Mouse (Mus musculus): ENCODE data around the gene Tas1r2. TPM values are rescaled to one million over a fixed set of nuclear protein-coding genes. Genes with fewer than 3 reads are reported as not detected.
A peak's percentile ranks its signal among the peaks of the same experiment; 100 is the strongest.

Tas1r2 gene
- total RNA-seq, 4 experiments from 2014 or later, result not detected

DNA sequence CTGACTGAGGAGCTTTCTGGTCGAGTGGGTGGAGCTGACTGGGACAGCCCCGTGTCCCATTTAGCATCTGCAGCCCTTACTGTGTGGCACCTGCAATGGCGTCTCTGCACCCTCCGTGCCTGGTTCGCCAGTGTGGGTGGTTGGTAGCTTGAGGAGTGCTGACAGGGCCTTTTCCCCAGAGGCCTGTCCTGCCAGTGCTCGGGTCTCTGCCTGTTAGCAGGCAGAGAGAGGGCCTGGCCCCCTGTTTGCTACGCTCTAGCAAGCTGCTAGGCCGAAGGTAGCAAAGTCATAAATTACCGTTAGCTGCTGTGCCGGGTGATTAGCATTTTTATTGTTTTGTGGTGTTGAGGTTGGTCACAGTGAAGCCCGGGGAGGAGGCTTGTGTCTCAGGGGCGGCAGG lies 13.5 kb upstream of the Tas1r2 start:
- no peak for DNase-seq

GRCm38 (mm10) chr4:139640333-139640732 lies 13.0 kb upstream of the Tas1r2 start:
- no peak for DNase-seq

DNA sequence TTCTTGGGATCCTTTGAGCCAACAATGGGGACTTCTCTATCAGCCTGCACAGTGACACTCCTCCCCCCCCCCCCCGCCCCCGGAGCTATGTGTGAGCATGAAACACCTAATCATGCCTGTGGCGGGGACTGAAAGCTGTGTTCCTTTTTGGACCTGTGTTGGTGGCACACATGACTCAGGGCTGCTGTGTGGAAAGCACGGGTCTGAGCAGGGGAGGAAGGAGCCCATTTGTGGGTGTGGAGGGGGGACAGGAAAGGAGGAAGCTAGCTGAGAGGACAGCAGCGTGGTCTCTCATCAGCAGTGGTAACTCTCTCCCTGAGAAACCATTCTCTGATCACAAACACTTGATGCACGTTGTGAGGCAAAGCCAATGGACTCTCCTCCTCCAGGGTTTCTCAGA lies 12.6 kb upstream of the Tas1r2 start:
- no peak for DNase-seq

GRCm38 (mm10) chr4:139641829-139642425 lies 11.4 kb upstream of the Tas1r2 start:
- DNase-seq, result no peak

DNA sequence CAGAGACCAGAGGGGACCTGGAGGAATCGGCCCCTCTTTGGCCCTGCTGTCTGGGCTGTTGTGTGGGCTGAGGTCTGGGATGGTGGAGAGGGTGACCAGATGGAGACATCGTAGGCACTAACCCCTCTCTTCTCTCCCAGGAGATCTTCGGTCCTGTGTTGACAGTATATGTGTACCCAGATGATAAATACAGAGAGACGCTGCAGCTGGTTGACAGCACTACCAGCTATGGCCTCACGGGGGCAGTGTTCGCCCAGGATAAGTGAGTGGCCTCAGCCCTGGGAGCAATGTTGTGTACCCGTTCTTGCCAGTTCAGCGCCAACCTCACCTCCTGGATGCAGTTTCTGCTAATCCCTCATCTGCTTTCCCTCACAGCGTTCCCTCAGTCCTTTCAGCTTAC lies 9.4 kb upstream of the Tas1r2 start:
- DNase-seq, result peak; percentile 45

GRCm38 (mm10) chr4:139646916-139647315 lies 6.4 kb upstream of the Tas1r2 start:
- no peak for DNase-seq

- DNase-seq, result no peak
Observed at GRCm38 (mm10) chr4:139650086-139650743, 3.1 kb upstream of the Tas1r2 start.

DNA sequence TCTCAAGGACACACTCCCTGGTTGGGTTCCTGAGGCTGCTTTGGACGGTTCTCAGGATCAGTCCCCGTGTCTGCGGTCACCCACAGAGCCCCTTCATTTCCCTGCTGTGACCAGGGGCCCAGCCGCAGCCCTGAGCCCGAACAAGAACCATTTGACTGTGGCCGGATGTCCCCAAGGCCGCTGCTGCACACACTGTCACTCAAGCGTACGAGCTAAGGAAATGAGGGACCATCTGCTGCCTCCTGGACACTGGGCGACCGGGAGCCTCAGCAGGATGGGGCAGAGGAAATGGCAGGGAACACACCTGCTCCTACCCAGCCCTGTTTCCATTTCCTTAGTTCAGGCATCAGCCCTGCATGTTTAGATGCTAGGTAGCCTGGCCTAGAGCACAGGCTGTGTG lies 2.4 kb upstream of the Tas1r2 start:
- no peak for DNase-seq

DNA sequence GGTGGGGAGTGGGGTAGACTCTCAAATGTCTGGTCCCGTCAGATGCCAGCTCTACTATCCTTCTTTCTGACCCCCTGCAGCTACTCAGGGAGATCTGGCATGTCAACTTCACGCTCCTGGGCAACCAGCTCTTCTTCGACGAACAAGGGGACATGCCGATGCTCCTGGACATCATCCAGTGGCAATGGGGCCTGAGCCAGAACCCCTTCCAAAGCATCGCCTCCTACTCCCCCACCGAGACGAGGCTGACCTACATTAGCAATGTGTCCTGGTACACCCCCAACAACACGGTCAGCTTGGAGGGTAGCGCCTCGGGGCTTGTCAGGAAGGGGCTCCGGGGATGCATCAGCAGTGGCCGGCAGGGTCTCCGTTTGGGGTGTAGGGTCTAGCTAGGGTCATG lies 8.6 kb downstream of the Tas1r2 start:
- DNase-seq, result no peak

DNA sequence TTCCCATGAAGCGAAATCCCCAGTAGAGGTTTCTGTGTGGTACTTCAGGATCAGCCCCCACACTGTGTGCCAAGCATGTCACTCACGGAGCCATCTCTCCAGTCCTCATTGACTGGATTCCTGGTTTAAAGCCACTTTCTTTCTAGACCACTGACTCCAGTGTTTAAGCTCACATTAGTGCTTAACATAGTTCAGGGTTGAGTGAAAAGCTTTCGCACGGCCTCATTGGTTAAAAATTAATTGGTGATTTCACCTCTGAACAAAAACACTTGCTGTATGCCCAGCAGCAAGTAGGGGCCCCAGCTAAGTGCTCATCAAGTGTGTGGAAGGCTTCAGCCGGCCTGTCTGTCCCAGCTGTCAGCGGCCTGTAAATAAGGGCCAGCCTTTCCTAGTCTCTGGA lies 14.3 kb downstream of the Tas1r2 start:
- no peak for DNase-seq

GRCm38 (mm10) chr4:139669847-139670246 lies 16.5 kb downstream of the Tas1r2 start:
- no peak for DNase-seq

DNA sequence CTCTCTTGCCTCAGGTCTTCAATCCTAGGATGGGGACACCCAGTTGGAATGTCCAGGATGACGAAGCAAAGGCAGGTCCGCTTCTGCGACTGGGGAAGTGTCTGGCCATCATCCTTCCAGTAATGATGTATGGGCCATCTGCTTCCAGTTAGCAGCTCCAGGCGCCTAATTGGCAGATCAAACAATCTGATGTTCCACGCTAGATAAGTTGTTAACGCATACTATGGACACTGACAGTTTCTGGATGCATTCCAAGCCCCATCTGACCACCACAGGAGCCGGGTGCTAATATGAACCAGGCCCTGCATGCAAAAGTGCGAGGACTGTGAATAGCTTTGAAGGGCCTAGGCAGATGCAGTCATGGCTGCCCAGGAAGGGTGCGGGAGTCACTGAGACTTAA lies 22.4 kb downstream of the Tas1r2 start:
- DNase-seq, result no peak

- peak; percentile 94 for DNase-seq
Observed at GRCm38 (mm10) chr4:139683728-139684638, 30.6 kb downstream of the Tas1r2 start.

GRCm38 (mm10) chr4:139684639-139685017 lies 31.3 kb downstream of the Tas1r2 start:
- DNase-seq, result peak; percentile 51

GRCm38 (mm10) chr4:139688058-139688457 lies 34.7 kb downstream of the Tas1r2 start:
- no peak for DNase-seq

- no peak for DNase-seq
Observed at GRCm38 (mm10) chr4:139689627-139690269, 36.4 kb downstream of the Tas1r2 start.

- no peak for DNase-seq
Observed at GRCm38 (mm10) chr4:139693315-139693714, 40.0 kb downstream of the Tas1r2 start.

GRCm38 (mm10) chr4:139697755-139698154 lies 44.4 kb downstream of the Tas1r2 start:
- DNase-seq, result no peak

GRCm38 (mm10) chr4:139698602-139699001 lies 45.3 kb downstream of the Tas1r2 start:
- DNase-seq, result no peak

DNA sequence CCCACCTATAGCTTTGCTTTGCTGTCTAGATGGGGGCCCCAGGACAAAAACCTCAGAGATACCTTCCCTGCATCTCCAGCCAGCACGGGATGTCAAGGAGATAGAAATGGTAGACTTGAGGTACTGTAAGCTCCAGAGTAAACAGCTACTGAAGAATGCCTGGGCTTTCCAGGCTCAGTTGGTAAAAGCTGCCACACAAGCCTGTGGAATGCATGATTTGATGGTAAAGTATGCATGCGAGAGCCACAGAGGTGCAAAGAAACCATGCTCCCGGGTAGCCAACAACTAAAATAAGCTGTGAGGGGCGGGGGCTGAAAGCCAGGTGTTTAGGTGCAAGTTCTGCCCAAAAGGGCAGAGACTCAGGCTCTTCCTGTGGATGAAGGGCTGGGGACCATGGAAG lies 49.6 kb downstream of the Tas1r2 start:
- no peak for DNase-seq

DNA sequence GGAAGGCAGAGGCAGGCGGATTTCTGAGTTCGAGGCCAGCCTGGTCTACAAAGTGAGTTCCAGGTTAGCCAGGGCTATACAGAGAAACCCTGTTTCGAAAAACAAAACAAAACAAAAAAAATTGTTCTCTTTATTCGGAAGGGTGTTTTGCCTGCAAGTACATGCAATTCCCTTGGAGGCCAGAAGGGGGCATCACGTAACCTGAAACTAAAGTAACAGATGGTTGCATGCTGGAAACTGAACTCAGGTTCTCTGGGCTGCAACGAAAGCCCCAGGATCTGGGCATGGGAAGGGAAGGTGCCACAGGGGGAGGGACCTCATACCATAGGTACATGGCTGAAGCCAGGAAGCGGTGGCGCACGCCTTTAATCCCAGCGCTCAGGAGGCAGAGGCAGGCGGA lies 50.1 kb downstream of the Tas1r2 start:
- DNase-seq, result no peak

- no peak for DNase-seq
Observed at GRCm38 (mm10) chr4:139705986-139706385, 52.6 kb downstream of the Tas1r2 start.

Measured in adrenal gland, adult 8-10 months (tissue).